Mouse (Mus musculus) R1 (cell line): ENCODE measurements around the gene Kif3b.
A peak's percentile ranks its signal among the peaks of the same experiment; 100 is the strongest.

ENCODE experiments used
- DNase-seq: peaks from one replicate; pipeline ENCODE4 v3.0.0-alpha.2; 2018; ENCODE audit warnings: low read depth, low spot score

The Kif3b gene

GRCm38 (mm10) chr2:153345454-153346220 lies 54.4 kb downstream of the Kif3b start, which contains the start of gene Asxl1:
Gene Asxl1, plus strand, starts transcription at chr2:153345829.
- peak; percentile 100 for DNase-seq

GRCm38 (mm10) chr2:153346221-153347182 lies 55.3 kb downstream of the Kif3b start:
- peak; percentile 91 for DNase-seq

- DNase-seq = no peak
Observed at GRCm38 (mm10) chr2:153347183-153347781, 56.1 kb downstream of the Kif3b start.

- no peak for DNase-seq
Observed at GRCm38 (mm10) chr2:153348100-153348831, 57.1 kb downstream of the Kif3b start.

GRCm38 (mm10) chr2:153350552-153351181 lies 59.5 kb downstream of the Kif3b start:
- DNase-seq = no peak

- DNase-seq = no peak
Observed at GRCm38 (mm10) chr2:153354648-153355047, 63.4 kb downstream of the Kif3b start.

- no peak for DNase-seq
Observed at GRCm38 (mm10) chr2:153356784-153357183, 65.6 kb downstream of the Kif3b start.

- no peak for DNase-seq
Observed at GRCm38 (mm10) chr2:153361101-153361710, 70.0 kb downstream of the Kif3b start.

GRCm38 (mm10) chr2:153364531-153364930 lies 73.3 kb downstream of the Kif3b start:
- peak; percentile 78 for DNase-seq

GRCm38 (mm10) chr2:153370871-153371270 lies 79.7 kb downstream of the Kif3b start:
- peak; percentile 94 for DNase-seq

GRCm38 (mm10) chr2:153375380-153375779 lies 84.2 kb downstream of the Kif3b start:
- DNase-seq = no peak

GRCm38 (mm10) chr2:153380479-153380878 lies 89.3 kb downstream of the Kif3b start:
- DNase-seq = no peak
